Mouse (Mus musculus) ES-Bruce4 (cell line): ENCODE data around the gene Cdh15.

Experiments
- EP300 ChIP-seq: IDR thresholded peaks from 2 replicates; pipeline ENCODE4 v1.6.1; 2011; ENCODE audit warnings: low read depth, low read length; ENCODE audit not compliant: insufficient read depth
- POLR2A ChIP-seq: IDR thresholded peaks from one replicate; pipeline ENCODE4 v1.8.1; 2011; ENCODE audit warnings: low read length; ENCODE audit not compliant: insufficient read depth

- no peak for TF ChIP-seq EP300
- no peak for TF ChIP-seq POLR2A
Observed at GRCm38 (mm10) chr8:122912871-122913270, 65.1 kb downstream of the Cdh15 start.
